Mouse (Mus musculus): ENCODE data around the gene Umod. TPM values are rescaled to one million over a fixed set of nuclear protein-coding genes. Genes with fewer than 3 reads are reported as not detected.

Umod gene
- polyA plus RNA-seq, 1 experiment from 2014 or later: not detected

DNA sequence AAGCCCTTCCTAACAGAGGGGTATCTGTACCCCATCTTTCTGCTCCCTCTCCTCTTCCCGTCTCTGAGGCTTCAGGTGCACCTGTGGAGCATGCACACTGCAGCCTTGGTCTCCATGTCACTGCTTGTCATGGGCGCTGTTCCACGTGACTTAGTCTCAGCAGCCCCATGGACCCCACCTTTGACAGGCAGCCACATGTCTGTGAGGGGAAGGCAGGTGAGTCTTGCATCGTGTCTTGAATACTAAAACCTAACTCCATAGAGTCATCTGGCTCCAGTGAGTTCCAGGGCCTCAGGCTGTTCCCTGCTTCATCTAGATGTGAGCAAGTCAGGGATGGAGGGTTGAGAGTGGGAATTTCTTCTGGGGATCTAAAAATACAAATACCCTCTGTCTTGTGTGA lies 5.1 kb upstream of the Umod start:
- Histone ChIP-seq H3K4me1 (ENCODE audit: control insufficient read depth, insufficient read depth, low read length) (no peaks in the 10 kb centered on the region), H3K27me3 (ENCODE audit: control insufficient read depth, insufficient read depth, low read length) (no peaks in the 10 kb centered on the region), H3K9ac (ENCODE audit: low read length) (no peak overlapping the region), H3K36me3 (ENCODE audit: control insufficient read depth, insufficient read depth, low read length) (no peaks in the 10 kb centered on the region), H3K27ac (replicated peaks; ENCODE audit: low read depth, low read length) (no peak overlapping the region), H3K4me3 (ENCODE audit: low read depth, low read length) (no peak overlapping the region), H3K9me3 (ENCODE audit: control insufficient read depth, low read length) (no peaks in the 10 kb centered on the region), H3K4me2 (ENCODE audit: low read depth, severe bottlenecking) (no peak overlapping the region)
- ATAC-seq (ENCODE audit: insufficient number of reproducible peaks, low FRiP score, low TSS enrichment, low read depth): no peak
- 89% methylated on average over 4 of the region's 4 CpGs for WGBS
- DNase-seq (ENCODE audit: low spot score): no peak

DNA sequence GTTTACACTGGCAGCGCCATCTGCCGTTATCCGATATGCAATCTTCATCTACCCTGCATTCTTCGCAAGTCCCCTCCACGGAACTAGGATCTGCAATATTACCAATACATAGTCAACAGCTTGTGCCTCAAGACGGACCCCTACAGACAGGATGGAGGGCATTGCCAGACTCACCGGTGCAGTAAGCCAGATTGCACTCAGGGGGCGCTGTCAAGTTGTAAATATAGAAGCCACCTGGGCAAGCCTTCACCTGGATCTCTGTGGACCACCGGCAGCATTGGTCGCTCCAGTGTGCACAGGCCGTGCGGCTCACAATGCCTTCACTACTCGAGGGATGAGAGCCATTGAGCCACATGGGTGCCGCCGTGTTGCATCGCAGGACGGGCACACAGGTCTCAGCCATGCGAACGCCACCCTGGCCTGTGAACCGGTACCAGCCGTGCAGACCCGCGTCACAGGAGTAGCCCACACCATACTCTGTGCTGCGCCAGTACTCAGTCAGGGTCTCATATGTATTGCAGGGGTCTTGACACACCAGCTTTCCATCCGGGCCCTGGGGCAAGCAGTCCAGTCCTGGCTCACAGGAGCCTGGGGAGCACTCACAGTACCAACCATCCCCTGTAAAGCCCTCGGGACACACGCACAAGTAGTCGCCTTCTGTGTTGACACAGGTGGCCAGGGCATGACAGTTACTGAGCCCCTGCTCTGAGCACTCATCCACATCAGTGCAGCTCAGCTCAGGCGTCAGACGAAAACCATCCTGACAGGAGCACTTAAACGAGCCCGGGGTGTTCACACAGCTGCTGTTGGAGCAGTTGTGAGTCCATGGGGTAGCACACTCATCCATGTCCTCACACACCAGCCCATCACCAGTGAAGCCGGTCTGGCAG lies 2.3 kb downstream of the Umod start:
- Histone ChIP-seq H3K4me2 (ENCODE audit: low read depth, severe bottlenecking) (no peak overlapping the region), H3K4me3 (ENCODE audit: low read depth, low read length) (no peak overlapping the region), H3K4me1 (ENCODE audit: control insufficient read depth, insufficient read depth, low read length) (no peaks in the 10 kb centered on the region), H3K9ac (ENCODE audit: low read length) (no peak overlapping the region), H3K36me3 (ENCODE audit: control insufficient read depth, insufficient read depth, low read length) (no peaks in the 10 kb centered on the region), H3K27me3 (ENCODE audit: control insufficient read depth, insufficient read depth, low read length) (no peaks in the 10 kb centered on the region), H3K27ac (replicated peaks; ENCODE audit: low read depth, low read length) (no peak overlapping the region), H3K9me3 (ENCODE audit: control insufficient read depth, low read length) (no peaks in the 10 kb centered on the region)
- WGBS: 78% methylated on average over 33 of the region's 33 CpGs
- ATAC-seq (ENCODE audit: insufficient number of reproducible peaks, low FRiP score, low TSS enrichment, low read depth): peak; percentile 39; the same call in 1 of the 2 replicates
- no peak for DNase-seq (ENCODE audit: low spot score)

DNA sequence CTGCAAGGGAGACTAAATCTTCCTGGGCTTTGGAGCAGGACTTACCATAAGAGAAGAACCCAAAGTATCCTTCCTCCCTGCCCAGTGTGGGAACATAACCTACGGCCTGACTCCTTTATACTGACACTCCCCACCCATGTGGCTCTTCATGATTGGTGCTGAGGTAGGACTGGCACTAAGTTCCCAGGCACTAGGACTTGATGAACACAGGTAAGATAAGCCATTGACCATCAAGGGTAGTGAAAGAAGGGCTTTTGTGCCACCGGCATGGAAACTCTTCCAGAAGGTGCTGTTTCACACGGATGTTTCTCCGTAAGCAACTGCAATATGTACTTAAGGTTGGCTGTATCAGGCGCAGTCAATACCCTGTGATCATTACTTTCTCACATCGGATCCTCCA lies 19.9 kb downstream of the Umod start, which contains the start of gene Gp2:
Gp2 (minus strand) TSS at position 101 of the 400 bp plus-strand sequence.
- Histone ChIP-seq H3K4me3 (ENCODE audit: low read depth, low read length) (no peak within 1 kb of the TSS), H3K36me3 (ENCODE audit: control insufficient read depth, insufficient read depth, low read length) (no peaks in the 10 kb centered on the region), H3K4me2 (ENCODE audit: low read depth, severe bottlenecking) (no peak within 1 kb of the TSS), H3K9me3 (ENCODE audit: control insufficient read depth, low read length) (no peaks in the 10 kb centered on the region), H3K4me1 (ENCODE audit: control insufficient read depth, insufficient read depth, low read length) (no peaks in the 10 kb centered on the region), H3K27ac (replicated peaks; ENCODE audit: low read depth, low read length) (no peak within 1 kb of the TSS), H3K9ac (ENCODE audit: low read length) (no peak within 1 kb of the TSS), H3K27me3 (ENCODE audit: control insufficient read depth, insufficient read depth, low read length) (no peaks in the 10 kb centered on the region)
- WGBS: 94% methylated on average over 6 of the region's 6 CpGs
- ATAC-seq (ENCODE audit: insufficient number of reproducible peaks, low FRiP score, low TSS enrichment, low read depth): no peak
- DNase-seq (ENCODE audit: low spot score): no peak

DNA sequence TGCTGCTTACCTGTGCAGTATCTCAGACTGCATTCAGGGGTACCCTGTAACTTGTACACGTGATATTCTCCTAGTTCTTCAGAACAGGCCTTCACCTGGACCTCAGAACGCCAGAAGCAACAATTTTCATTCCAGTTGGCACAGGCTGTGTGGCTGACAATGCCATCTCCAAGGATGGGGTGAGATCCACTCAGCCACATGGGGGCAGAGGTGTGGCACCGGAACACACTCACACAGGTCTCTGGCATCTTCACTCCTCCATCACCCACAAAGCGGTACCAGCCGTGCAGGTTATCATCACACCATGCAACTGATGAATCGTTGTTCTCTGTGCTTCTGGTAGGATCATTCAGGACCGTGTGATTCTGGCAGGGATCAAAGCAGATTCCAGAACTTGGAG lies 24.9 kb downstream of the Umod start:
- no peaks in the 10 kb centered on the region for H3K9me3 ChIP-seq (ENCODE audit: control insufficient read depth, low read length)
- no peaks in the 10 kb centered on the region for H3K4me1 ChIP-seq (ENCODE audit: control insufficient read depth, insufficient read depth, low read length)
- H3K4me2 ChIP-seq (ENCODE audit: low read depth, severe bottlenecking): no peak overlapping the region
- no peaks in the 10 kb centered on the region for H3K27me3 ChIP-seq (ENCODE audit: control insufficient read depth, insufficient read depth, low read length)
- no peak overlapping the region for H3K9ac ChIP-seq (ENCODE audit: low read length)
- WGBS: 86% methylated on average over 7 of the region's 7 CpGs
- ATAC-seq (ENCODE audit: insufficient number of reproducible peaks, low FRiP score, low TSS enrichment, low read depth): no peak
- no peak overlapping the region for H3K27ac ChIP-seq (replicated peaks; ENCODE audit: low read depth, low read length)
- H3K36me3 ChIP-seq (ENCODE audit: control insufficient read depth, insufficient read depth, low read length): no peaks in the 10 kb centered on the region
- no peak overlapping the region for H3K4me3 ChIP-seq (ENCODE audit: low read depth, low read length)
- DNase-seq (ENCODE audit: low spot score): no peak

DNA sequence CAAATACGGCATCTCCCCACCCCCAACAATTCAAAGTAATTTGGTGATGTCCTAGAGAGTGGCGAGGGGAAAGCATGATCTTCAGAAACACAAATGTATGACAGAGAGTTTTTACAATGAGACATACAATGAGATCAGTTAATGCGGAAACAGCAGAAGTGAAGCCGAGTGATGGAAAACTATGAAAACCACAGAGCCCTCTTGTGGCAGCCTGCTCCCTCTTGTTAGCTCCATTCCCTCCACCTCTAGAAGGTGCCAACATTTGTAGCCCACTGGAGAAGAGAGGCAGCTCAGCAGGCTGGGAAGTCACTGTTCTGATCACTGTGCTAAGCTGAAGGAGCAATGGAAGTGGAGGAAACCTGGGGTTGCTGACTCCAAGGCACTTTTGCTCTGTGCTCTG lies 35.2 kb downstream of the Umod start:
- ATAC-seq (ENCODE audit: insufficient number of reproducible peaks, low FRiP score, low TSS enrichment, low read depth) (no peak), DNase-seq (ENCODE audit: low spot score) (no peak)
- no peak overlapping the region for H3K4me2 ChIP-seq (ENCODE audit: low read depth, severe bottlenecking)
- H3K4me3 ChIP-seq (ENCODE audit: low read depth, low read length): no peak overlapping the region
- H3K27me3 ChIP-seq (ENCODE audit: control insufficient read depth, insufficient read depth, low read length): no peaks in the 10 kb centered on the region
- 77% methylated on average over 4 of the region's 4 CpGs for WGBS
- H3K4me1 ChIP-seq (ENCODE audit: control insufficient read depth, insufficient read depth, low read length): no peaks in the 10 kb centered on the region
- H3K27ac ChIP-seq (replicated peaks; ENCODE audit: low read depth, low read length): no peak overlapping the region
- H3K36me3 ChIP-seq (ENCODE audit: control insufficient read depth, insufficient read depth, low read length): no peaks in the 10 kb centered on the region
- H3K9me3 ChIP-seq (ENCODE audit: control insufficient read depth, low read length): no peaks in the 10 kb centered on the region
- no peak overlapping the region for H3K9ac ChIP-seq (ENCODE audit: low read length)

DNA sequence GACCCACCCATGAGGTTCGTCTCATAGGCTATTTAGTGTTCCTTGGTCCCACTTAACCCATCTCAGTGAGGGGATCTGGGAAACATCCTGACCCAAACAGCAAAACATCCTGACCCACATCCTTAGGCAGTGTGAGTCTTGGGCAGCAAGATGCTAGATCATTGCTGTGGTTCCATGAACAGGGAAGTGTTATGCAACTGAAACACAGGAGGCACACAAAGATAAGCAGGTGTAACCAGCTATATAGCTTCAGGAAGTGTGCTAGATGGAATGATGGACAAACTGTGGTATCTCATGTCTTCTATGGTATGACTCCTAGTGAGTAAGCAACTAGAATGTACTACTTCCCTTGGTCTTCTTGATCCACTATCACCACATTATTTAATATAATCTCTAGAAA lies 37.1 kb downstream of the Umod start:
- H3K27me3 ChIP-seq (ENCODE audit: control insufficient read depth, insufficient read depth, low read length): no peaks in the 10 kb centered on the region
- no peaks in the 10 kb centered on the region for H3K4me1 ChIP-seq (ENCODE audit: control insufficient read depth, insufficient read depth, low read length)
- DNase-seq (ENCODE audit: low spot score) (no peak), ATAC-seq (ENCODE audit: insufficient number of reproducible peaks, low FRiP score, low TSS enrichment, low read depth) (no peak)
- 86% methylated on average over 1 of the region's 1 CpGs for WGBS
- no peak overlapping the region for H3K4me2 ChIP-seq (ENCODE audit: low read depth, severe bottlenecking)
- no peaks in the 10 kb centered on the region for H3K36me3 ChIP-seq (ENCODE audit: control insufficient read depth, insufficient read depth, low read length)
- no peak overlapping the region for H3K4me3 ChIP-seq (ENCODE audit: low read depth, low read length)
- H3K9ac ChIP-seq (ENCODE audit: low read length): no peak overlapping the region
- H3K27ac ChIP-seq (replicated peaks; ENCODE audit: low read depth, low read length): no peak overlapping the region
- H3K9me3 ChIP-seq (ENCODE audit: control insufficient read depth, low read length): no peaks in the 10 kb centered on the region

DNA sequence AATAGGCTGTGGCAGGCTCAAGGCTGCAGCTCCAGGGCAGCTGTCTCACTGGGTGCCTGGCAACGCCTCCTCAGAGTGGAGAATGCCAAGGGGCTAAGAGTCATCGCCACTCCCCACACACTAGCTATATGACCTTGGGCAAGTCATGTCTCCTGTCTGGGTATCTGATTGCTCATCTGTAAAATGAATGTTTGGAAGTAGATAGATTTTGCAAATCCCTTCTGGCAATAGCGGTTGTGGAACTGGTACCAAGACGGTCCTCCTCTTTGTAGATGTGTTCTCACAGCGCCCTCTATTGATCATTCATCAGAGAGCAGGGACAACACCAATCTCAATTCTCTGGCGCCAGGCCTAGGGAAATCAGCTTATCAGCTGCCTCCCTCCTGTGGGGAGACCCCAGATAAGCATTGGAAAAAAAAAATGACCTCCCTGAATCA lies 51.9 kb downstream of the Umod start:
- 19% methylated on average over 6 of the region's 6 CpGs for WGBS
- Histone ChIP-seq H3K4me3 (ENCODE audit: low read depth, low read length) (no peak overlapping the region), H3K9me3 (ENCODE audit: control insufficient read depth, low read length) (no peaks in the 10 kb centered on the region), H3K36me3 (ENCODE audit: control insufficient read depth, insufficient read depth, low read length) (no peaks in the 10 kb centered on the region), H3K27me3 (ENCODE audit: control insufficient read depth, insufficient read depth, low read length) (no peaks in the 10 kb centered on the region), H3K27ac (replicated peaks; ENCODE audit: low read depth, low read length) (no peak overlapping the region), H3K9ac (ENCODE audit: low read length) (no peak overlapping the region), H3K4me1 (ENCODE audit: control insufficient read depth, insufficient read depth, low read length) (no peaks in the 10 kb centered on the region), H3K4me2 (ENCODE audit: low read depth, severe bottlenecking) (no peak overlapping the region)
- DNase-seq (ENCODE audit: low spot score) (peak; percentile 44), ATAC-seq (ENCODE audit: insufficient number of reproducible peaks, low FRiP score, low TSS enrichment, low read depth) (no peak)

DNA sequence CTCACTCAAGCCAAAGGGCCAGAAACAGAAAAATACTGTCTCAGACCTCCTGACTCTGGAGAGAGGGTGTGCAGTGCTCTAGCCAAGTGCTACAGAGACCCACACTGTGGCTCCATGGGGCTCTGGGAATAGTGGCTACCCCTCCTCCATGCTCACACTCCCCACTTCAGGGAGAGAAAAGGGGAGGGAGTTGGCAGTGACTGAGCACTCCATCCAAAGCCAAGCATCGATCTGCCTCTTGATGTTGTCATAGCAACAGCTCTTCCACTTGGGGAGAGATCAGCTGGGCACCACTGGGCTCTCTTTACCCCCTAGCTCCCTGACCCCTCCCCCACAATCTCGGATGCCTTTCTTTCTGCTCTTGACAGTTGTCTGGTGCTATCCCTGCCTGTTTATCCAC lies 58.4 kb downstream of the Umod start:
- Histone ChIP-seq H3K4me1 (ENCODE audit: control insufficient read depth, insufficient read depth, low read length) (no peaks in the 10 kb centered on the region), H3K9ac (ENCODE audit: low read length) (no peak overlapping the region), H3K4me2 (ENCODE audit: low read depth, severe bottlenecking) (no peak overlapping the region), H3K9me3 (ENCODE audit: control insufficient read depth, low read length) (no peaks in the 10 kb centered on the region), H3K27ac (replicated peaks; ENCODE audit: low read depth, low read length) (no peak overlapping the region), H3K27me3 (ENCODE audit: control insufficient read depth, insufficient read depth, low read length) (no peaks in the 10 kb centered on the region), H3K4me3 (ENCODE audit: low read depth, low read length) (no peak overlapping the region), H3K36me3 (ENCODE audit: control insufficient read depth, insufficient read depth, low read length) (no peaks in the 10 kb centered on the region)
- 18% methylated on average over 2 of the region's 2 CpGs for WGBS
- ATAC-seq (ENCODE audit: insufficient number of reproducible peaks, low FRiP score, low TSS enrichment, low read depth) (no peak), DNase-seq (ENCODE audit: low spot score) (no peak)
